Mouse (Mus musculus) lung, postnatal 0 days (tissue): ENCODE results near the gene Zfp248.

Experiments
- CTCF ChIP-seq: IDR thresholded peaks from 2 replicates; pipeline ENCODE4 v1.5.1; 2016; ENCODE audit warnings: antibody characterized with exemption, mild to moderate bottlenecking
- EP300 ChIP-seq: IDR thresholded peaks from 2 replicates; pipeline ENCODE4 v1.6.1; 2016; ENCODE audit warnings: antibody characterized with exemption, mild to moderate bottlenecking, control low read depth

- TF ChIP-seq EP300: no peak
- no peak for TF ChIP-seq CTCF
Measured at GRCm38 (mm10) chr6:118482125-118482524, 26.8 kb upstream of the Zfp248 start.
